Comparison of ENCODE assay signal across 16 mouse cellular contexts in genomic region chr10:95418631-95419030, GRCm38 (mm10). TPM values are rescaled to one million over a fixed set of nuclear protein-coding genes. Genes with fewer than 3 reads are reported as not detected.
DNase-seq lines count a peak whose midpoint lies in the region; ATAC-seq and TF ChIP-seq lines count a peak whose summit lies in the region.
"Had no signal": no experiment of that assay in that cellular context is flagged by ENCODE, and none has a peak within 500 bp of the region (broad histone marks: within the 10 kb centered on the region; RNA-seq: fewer than 3 reads in every experiment).

No protein-coding gene starts in this region.

- H3K4me2 ChIP-seq in liver, postnatal 0 days (ENCODE audit: low read depth, low read length): peak overlapping the region; percentile 92; the same call in 1 of the 2 replicates
- no peak overlapping the region for H3K4me2 ChIP-seq in forebrain, embryonic 12.5 days
- no peak overlapping the region for H3K4me2 ChIP-seq in hindbrain, embryonic 13.5 days
- H3K4me2 ChIP-seq in hindbrain, embryonic 16.5 days (ENCODE audit: low read length): no peak overlapping the region
- H3K4me2 ChIP-seq: heart, embryonic 11.5 days had no signal

- peaks cover 9% of the 10 kb centered on the region; the same call in 1 of the 2 replicates for H3K4me1 ChIP-seq in liver, postnatal 0 days (ENCODE audit: insufficient read depth)
- peaks cover 25% of the 10 kb centered on the region for H3K4me1 ChIP-seq in forebrain, embryonic 12.5 days
- peaks cover 20% of the 10 kb centered on the region for H3K4me1 ChIP-seq in hindbrain, embryonic 13.5 days (replicated peaks)
- H3K4me1 ChIP-seq in hindbrain, embryonic 16.5 days (ENCODE audit: control insufficient read depth, insufficient read depth, low read depth, low read length): peaks cover 9% of the 10 kb centered on the region

- peaks cover 25% of the 10 kb centered on the region for H3K27me3 ChIP-seq in liver, postnatal 0 days (ENCODE audit: insufficient read depth, low read length)
- peaks cover 16% of the 10 kb centered on the region for H3K27me3 ChIP-seq in forebrain, embryonic 12.5 days
- H3K27me3 ChIP-seq in hindbrain, embryonic 13.5 days: 0 out of 2 replicates have a peak, but pooled peaks cover 11% of the 10 kb centered on the region
- H3K27me3 ChIP-seq in hindbrain, embryonic 16.5 days (replicated peaks; ENCODE audit: control insufficient read depth, insufficient read depth, low read length): no peaks in the 10 kb centered on the region
- H3K27me3 ChIP-seq: intestine, embryonic 15.5 days; lung, embryonic 15.5 days had no signal

- no peak for ATAC-seq in liver, postnatal 0 days
- no peak for ATAC-seq in forebrain, embryonic 12.5 days (ENCODE audit: low FRiP score)
- ATAC-seq in hindbrain, embryonic 13.5 days (ENCODE audit: low FRiP score): no peak
- ATAC-seq in hindbrain, embryonic 16.5 days: no peak
- ATAC-seq: intestine, embryonic 15.5 days had no signal

- no peaks in the 10 kb centered on the region for H3K9me3 ChIP-seq in liver, postnatal 0 days (ENCODE audit: low read length)
- H3K9me3 ChIP-seq in forebrain, embryonic 12.5 days: no peaks in the 10 kb centered on the region
- H3K9me3 ChIP-seq in hindbrain, embryonic 13.5 days: no peaks in the 10 kb centered on the region
- no peaks in the 10 kb centered on the region for H3K9me3 ChIP-seq in hindbrain, embryonic 16.5 days (ENCODE audit: control insufficient read depth, low read length)
- H3K9me3 ChIP-seq: forebrain, embryonic 10.5 days; hindbrain, embryonic 12.5 days; intestine, embryonic 15.5 days; limb, embryonic 10.5 days; liver, embryonic 13.5 days; lung, embryonic 15.5 days had no signal

- H3K4me3 ChIP-seq in liver, postnatal 0 days (ENCODE audit: low read depth, low read length): no peak overlapping the region
- H3K4me3 ChIP-seq in forebrain, embryonic 12.5 days (replicated peaks): no peak overlapping the region
- H3K4me3 ChIP-seq in hindbrain, embryonic 13.5 days: no peak overlapping the region
- no peak overlapping the region for H3K4me3 ChIP-seq in hindbrain, embryonic 16.5 days (ENCODE audit: low read length)
- H3K4me3 ChIP-seq: hindbrain, embryonic 12.5 days; intestine, embryonic 15.5 days; layer of hippocampus, adult 2 months; liver, embryonic 13.5 days had no signal

- no peak for TF ChIP-seq CTCF in liver, postnatal 0 days (IDR thresholded peaks at IDR 0.05; ENCODE audit: low read depth)

- WGBS in liver, postnatal 0 days (ENCODE audit: insufficient replicate concordance): 34% methylated on average over 6 of the region's 6 CpGs
- WGBS in forebrain, embryonic 12.5 days: 67% methylated on average over 6 of the region's 6 CpGs
- WGBS in hindbrain, embryonic 13.5 days: 76% methylated on average over 6 of the region's 6 CpGs
- WGBS in hindbrain, embryonic 16.5 days: 66% methylated on average over 6 of the region's 6 CpGs

- peak overlapping the region; percentile 90; the same call in 1 of the 2 replicates for H3K27ac ChIP-seq in liver, postnatal 0 days (ENCODE audit: low read depth)
- no peak overlapping the region for H3K27ac ChIP-seq in forebrain, embryonic 12.5 days
- H3K27ac ChIP-seq in hindbrain, embryonic 13.5 days: no peak overlapping the region
- no peak overlapping the region for H3K27ac ChIP-seq in hindbrain, embryonic 16.5 days (ENCODE audit: low read depth, low read length)
- H3K27ac ChIP-seq: forebrain, embryonic 10.5 days; hindbrain, embryonic 12.5 days; intestine, embryonic 15.5 days; layer of hippocampus, adult 2 months; limb, embryonic 10.5 days; liver, embryonic 13.5 days; lung, embryonic 15.5 days; stomach, postnatal 0 days had no signal

- no peak for DNase-seq in liver, postnatal 0 days
- DNase-seq in liver: no peak
- DNase-seq in kidney, postnatal 14 days: peak; percentile 27
- peak; percentile 4 to 22 for DNase-seq in thymus, postnatal 10 days (ENCODE audit: low spot score in 2 of 2)

- no peak overlapping the region for H3K9ac ChIP-seq in liver, postnatal 0 days (replicated peaks)
- H3K9ac ChIP-seq in forebrain, embryonic 12.5 days: no peak overlapping the region
- H3K9ac ChIP-seq in hindbrain, embryonic 13.5 days: no peak overlapping the region
- no peak overlapping the region for H3K9ac ChIP-seq in hindbrain, embryonic 16.5 days (ENCODE audit: low read depth, low read length)
- H3K9ac ChIP-seq: hindbrain, embryonic 12.5 days; intestine, embryonic 15.5 days; liver, embryonic 13.5 days; lung, embryonic 15.5 days had no signal

- H3K36me3 ChIP-seq in liver, postnatal 0 days (replicated peaks; ENCODE audit: insufficient read depth, low read length): no peaks in the 10 kb centered on the region
- no peaks in the 10 kb centered on the region for H3K36me3 ChIP-seq in forebrain, embryonic 12.5 days (replicated peaks)
- no peaks in the 10 kb centered on the region for H3K36me3 ChIP-seq in hindbrain, embryonic 13.5 days
- H3K36me3 ChIP-seq in hindbrain, embryonic 16.5 days (ENCODE audit: control insufficient read depth, insufficient read depth, low read length): no peaks in the 10 kb centered on the region
- H3K36me3 ChIP-seq: forebrain, embryonic 10.5 days; hindbrain, embryonic 12.5 days; intestine, embryonic 15.5 days; limb, embryonic 10.5 days; liver, embryonic 13.5 days; lung, embryonic 15.5 days had no signal

- no peak for TF ChIP-seq EP300 in liver, postnatal 0 days (IDR thresholded peaks at IDR 0.05; ENCODE audit: low read depth)

RNA-seq across cellular contexts. Expression of gene Socs2, which starts 1.7 kb away (rescaled TPM):
- 67.1 and 86.5 TPM in 2 replicates for polyA plus RNA-seq in liver, postnatal 0 days (2015; fragmentation: Nextera tagmentation; extraction: Ambion mirVana)
- polyA plus RNA-seq in forebrain, embryonic 12.5 days (2016; fragmentation: Nextera tagmentation; extraction: Ambion mirVana): 73.4 and 74.1 TPM in 2 replicates
- 118 and 138 TPM in 2 replicates for polyA plus RNA-seq in hindbrain, embryonic 13.5 days (2015; fragmentation: Nextera tagmentation; extraction: Ambion mirVana)
- polyA plus RNA-seq in hindbrain, embryonic 16.5 days (2015; fragmentation: Nextera tagmentation; extraction: Ambion mirVana): 121 and 122 TPM in 2 replicates

Comparison
In these comparisons a context has a peak if more than half of its experiments do, and no peak if none do; other contexts are left out.
1. DNase-seq: peak in kidney, postnatal 14 days (single experiment) and thymus, postnatal 10 days (2 of 2); none in liver, postnatal 0 days (single experiment) and liver (single experiment).